Mouse (Mus musculus) midbrain, embryonic 11.5 days (tissue): ENCODE results near the gene Pnpla8. TPM values are rescaled to one million over a fixed set of nuclear protein-coding genes. Genes with fewer than 3 reads are reported as not detected.

Experiments used
- ATAC-seq: fragments of 200-750 bp; cut with Nextera tagmentation; 2 replicates; pipeline ENCODE4 v1.8.0; 2017; ENCODE audit warnings: moderate TSS enrichment, moderate library complexity; ENCODE audit not compliant: low FRiP score
- DNase-seq: peaks from one replicate; pipeline ENCODE4 v3.0.0; 2015; ENCODE audit warnings: low spot score; ENCODE audit errors: missing footprints
- H3K27ac ChIP-seq: fragments of 300-500 bp; sonication (generic); 2 replicates; pipeline ENCODE4 v1.5.1; 2014; ENCODE audit warnings: low read depth, low read length
- H3K27me3 ChIP-seq: fragments of 300-500 bp; sonication (generic); 2 replicates; pipeline ENCODE4 v1.6.1; 2014; ENCODE audit warnings: mild to moderate bottlenecking, low read length, moderate library complexity, mixed read lengths; ENCODE audit not compliant: control insufficient read depth, insufficient read depth
- H3K36me3 ChIP-seq: fragments of 300-500 bp; sonication (generic); 2 replicates; pipeline ENCODE4 v1.6.1; 2014; ENCODE audit warnings: mild to moderate bottlenecking, low read length, moderate library complexity, mixed read lengths; ENCODE audit not compliant: control insufficient read depth, insufficient read depth
- H3K4me1 ChIP-seq: fragments of 300-500 bp; sonication (generic); 2 replicates; pipeline ENCODE4 v1.6.1; 2014; ENCODE audit warnings: low read length; ENCODE audit not compliant: control insufficient read depth, insufficient read depth
- H3K4me2 ChIP-seq: fragments of 300-500 bp; sonication (generic); 2 replicates; pipeline ENCODE4 v1.6.1; 2014; ENCODE audit warnings: mild to moderate bottlenecking, moderate library complexity
- H3K4me3 ChIP-seq: fragments of 300-500 bp; sonication (generic); 2 replicates; pipeline ENCODE4 v1.5.1; 2014; ENCODE audit warnings: low read depth, low read length
- H3K9ac ChIP-seq: fragments of 300-500 bp; sonication (generic); 2 replicates; pipeline ENCODE4 v1.6.1; 2014; ENCODE audit warnings: low read length
- H3K9me3 ChIP-seq: fragments of 300-500 bp; sonication (generic); 2 replicates; pipeline ENCODE4 v1.6.1; 2016; ENCODE audit warnings: low read length; ENCODE audit not compliant: control insufficient read depth
- WGBS: fragments of 180-500 bp; shearing (Covaris S2); extraction: QIAGEN DNeasy Blood & Tissue Kit; methylation state at CpG from one replicate; pipeline ENCODE4 v1.1.7; 2014; 5-methylcytosine and 5-hydroxymethylcytosine counted together
- polyA plus RNA-seq: library from polyadenylated mRNA; unstranded; fragments of >200 nt; fragmentation: Nextera tagmentation; extraction: Ambion mirVana; gene quantifications from 2 replicates; pipeline ENCODE4 v1.2.1, GENCODE M21; 2014

Gene Pnpla8
- polyA plus RNA-seq, 1 experiment from 2014 or later: 95.6 TPM

- Histone ChIP-seq H3K9me3 (no peaks in the 10 kb centered on the region), H3K4me2 (peak overlapping the region; percentile 71), H3K4me3 (peak overlapping the region; percentile 67), H3K36me3 (no peaks in the 10 kb centered on the region), H3K27ac (no peak overlapping the region), H3K27me3 (no peaks in the 10 kb centered on the region), H3K4me1 (no peaks in the 10 kb centered on the region), H3K9ac (peak overlapping the region; percentile 80)
- WGBS: 1% methylated on average over 89 of the region's 89 CpGs
- DNase-seq (peak; percentile 92), ATAC-seq (peak; percentile 76)
Measured at GRCm38 (mm10) chr12:44221651-44222356, 634 bp downstream of the Pnpla8 start.

GRCm38 (mm10) chr12:44223044-44223443 lies 1.9 kb downstream of the Pnpla8 start:
- H3K27me3 ChIP-seq: no peaks in the 10 kb centered on the region
- DNase-seq (no peak), ATAC-seq (peak; percentile 57)
- no peaks in the 10 kb centered on the region for H3K9me3 ChIP-seq
- no peak overlapping the region for H3K27ac ChIP-seq
- H3K9ac ChIP-seq: no peak overlapping the region
- no peaks in the 10 kb centered on the region for H3K36me3 ChIP-seq
- H3K4me1 ChIP-seq: no peaks in the 10 kb centered on the region
- H3K4me3 ChIP-seq: no peak overlapping the region
- 54% methylated on average over 3 of the region's 3 CpGs for WGBS
- no peak overlapping the region for H3K4me2 ChIP-seq

- 84% methylated on average over 3 of the region's 3 CpGs for WGBS
- Histone ChIP-seq H3K9ac (no peak overlapping the region), H3K27me3 (no peaks in the 10 kb centered on the region)
Measured at GRCm38 (mm10) chr12:44224650-44225049, 3.5 kb downstream of the Pnpla8 start.

GRCm38 (mm10) chr12:44241090-44241489 lies 19.9 kb downstream of the Pnpla8 start:
- H3K4me1 ChIP-seq: no peaks in the 10 kb centered on the region
- no peak for ATAC-seq
- no peak overlapping the region for H3K4me3 ChIP-seq
- H3K9me3 ChIP-seq: no peaks in the 10 kb centered on the region
- no peak overlapping the region for H3K4me2 ChIP-seq
- H3K27ac ChIP-seq: no peak overlapping the region
- DNase-seq: no peak
- 75% methylated on average over 7 of the region's 7 CpGs for WGBS
- H3K27me3 ChIP-seq: no peaks in the 10 kb centered on the region
- no peaks in the 10 kb centered on the region for H3K36me3 ChIP-seq
- no peak overlapping the region for H3K9ac ChIP-seq

More at GRCm38 (mm10) chr12:44224650-44225049, 3.5 kb downstream of the Pnpla8 start:
- H3K36me3 ChIP-seq: no peaks in the 10 kb centered on the region
- no peaks in the 10 kb centered on the region for H3K4me1 ChIP-seq
- H3K4me2 ChIP-seq: no peak overlapping the region
- DNase-seq (no peak), ATAC-seq (no peak)
- no peak overlapping the region for H3K27ac ChIP-seq
- no peak overlapping the region for H3K4me3 ChIP-seq
- no peaks in the 10 kb centered on the region for H3K9me3 ChIP-seq

- DNase-seq (no peak), ATAC-seq (no peak)
- no peaks in the 10 kb centered on the region for H3K36me3 ChIP-seq
- no peak overlapping the region for H3K27ac ChIP-seq
- 90% methylated on average over 4 of the region's 4 CpGs for WGBS
- H3K9ac ChIP-seq: no peak overlapping the region
- H3K27me3 ChIP-seq: no peaks in the 10 kb centered on the region
- H3K4me2 ChIP-seq: no peak overlapping the region
- no peaks in the 10 kb centered on the region for H3K9me3 ChIP-seq
- H3K4me1 ChIP-seq: no peaks in the 10 kb centered on the region
- no peak overlapping the region for H3K4me3 ChIP-seq
Measured at GRCm38 (mm10) chr12:44242407-44242806, 21.2 kb downstream of the Pnpla8 start.

- ATAC-seq (no peak), DNase-seq (no peak)
- no peaks in the 10 kb centered on the region for H3K4me1 ChIP-seq
- H3K4me3 ChIP-seq: no peak overlapping the region
- no peaks in the 10 kb centered on the region for H3K36me3 ChIP-seq
- H3K9ac ChIP-seq: no peak overlapping the region
- no peaks in the 10 kb centered on the region for H3K9me3 ChIP-seq
- H3K27ac ChIP-seq: no peak overlapping the region
- no peaks in the 10 kb centered on the region for H3K27me3 ChIP-seq
- no peak overlapping the region for H3K4me2 ChIP-seq
- 90% methylated on average over 3 of the region's 3 CpGs for WGBS
Measured at GRCm38 (mm10) chr12:44245739-44246138, 24.6 kb downstream of the Pnpla8 start.

- no peaks in the 10 kb centered on the region for H3K4me1 ChIP-seq
- DNase-seq (no peak), ATAC-seq (peak; percentile 46; the same call in 1 of the 2 replicates)
- H3K9ac ChIP-seq: no peak overlapping the region
- H3K36me3 ChIP-seq: no peaks in the 10 kb centered on the region
- WGBS: 77% methylated on average over 9 of the region's 9 CpGs
- H3K27ac ChIP-seq: no peak overlapping the region
- H3K9me3 ChIP-seq: no peaks in the 10 kb centered on the region
- no peak overlapping the region for H3K4me2 ChIP-seq
- H3K4me3 ChIP-seq: no peak overlapping the region
- H3K27me3 ChIP-seq: no peaks in the 10 kb centered on the region
Measured at GRCm38 (mm10) chr12:44248309-44248977, 27.3 kb downstream of the Pnpla8 start.

- no peaks in the 10 kb centered on the region for H3K36me3 ChIP-seq
- H3K9me3 ChIP-seq: no peaks in the 10 kb centered on the region
- no peaks in the 10 kb centered on the region for H3K4me1 ChIP-seq
- H3K4me3 ChIP-seq: no peak overlapping the region
- ATAC-seq (no peak), DNase-seq (no peak)
- H3K27ac ChIP-seq: no peak overlapping the region
- H3K9ac ChIP-seq: no peak overlapping the region
- no peak overlapping the region for H3K4me2 ChIP-seq
- no peaks in the 10 kb centered on the region for H3K27me3 ChIP-seq
Measured at GRCm38 (mm10) chr12:44262612-44263011, 41.4 kb downstream of the Pnpla8 start.

- Histone ChIP-seq H3K27me3 (no peaks in the 10 kb centered on the region), H3K9me3 (no peaks in the 10 kb centered on the region), H3K4me2 (no peak overlapping the region), H3K4me1 (peaks cover 6% of the 10 kb centered on the region; the same call in 1 of the 2 replicates), H3K9ac (no peak overlapping the region), H3K36me3 (no peaks in the 10 kb centered on the region), H3K27ac (no peak overlapping the region), H3K4me3 (no peak overlapping the region)
- ATAC-seq (no peak), DNase-seq (no peak)
- WGBS: 89% methylated on average over 3 of the region's 3 CpGs
Measured at GRCm38 (mm10) chr12:44265651-44266050, 44.5 kb downstream of the Pnpla8 start.
